Mouse (Mus musculus): Measurements from ENCODE around the gene Phb2.
A peak's percentile ranks its signal among the peaks of the same experiment; 100 is the strongest.
"Not testable (repeated sequence)": the region's sequence is repeated elsewhere in the genome, so short reads cannot be mapped to it uniquely, and the experiment has no call there.

The Phb2 gene

GRCm38 (mm10) chr6:124711824-124712782 lies at the start of gene Phb2, which contains the start of gene Emg1:
TSS of gene Phb2 (plus strand) at chr6:124712336.
TSS of gene Emg1 (minus strand) at chr6:124712178.
- peak; percentile 96 to 97 for DNase-seq (ENCODE audit: low spot score in 2 of 2)

- DNase-seq (ENCODE audit: low spot score in 2 of 2) = peak; percentile 98
Observed at GRCm38 (mm10) chr6:124662477-124663423, 49.4 kb upstream of the Phb2 start, which contains the start of gene Lpcat3. TSS of gene Lpcat3 (plus strand) at chr6:124663027.

- DNase-seq (ENCODE audit: low spot score in 2 of 2) = no peak
Observed at GRCm38 (mm10) chr6:124663424-124663795, 48.7 kb upstream of the Phb2 start.

GRCm38 (mm10) chr6:124664256-124664655 lies 47.9 kb upstream of the Phb2 start:
- no peak for DNase-seq (ENCODE audit: low spot score in 2 of 2)

- DNase-seq (ENCODE audit: low spot score in 2 of 2) = no peak
Observed at GRCm38 (mm10) chr6:124665011-124665410, 47.1 kb upstream of the Phb2 start.

GRCm38 (mm10) chr6:124669234-124669859 lies 42.8 kb upstream of the Phb2 start:
- DNase-seq (ENCODE audit: low spot score in 2 of 2) = no peak

- DNase-seq (ENCODE audit: low spot score in 2 of 2) = no peak
Observed at GRCm38 (mm10) chr6:124670281-124670900, 41.7 kb upstream of the Phb2 start.

- DNase-seq (ENCODE audit: low spot score in 2 of 2) = no peak
Observed at GRCm38 (mm10) chr6:124672100-124672499, 40.0 kb upstream of the Phb2 start.

GRCm38 (mm10) chr6:124673619-124674018 lies 38.5 kb upstream of the Phb2 start:
- DNase-seq (ENCODE audit: low spot score in 2 of 2) = no peak

- no peak for DNase-seq (ENCODE audit: low spot score in 2 of 2)
Observed at GRCm38 (mm10) chr6:124674591-124674990, 37.5 kb upstream of the Phb2 start.

- no peak for DNase-seq (ENCODE audit: low spot score in 2 of 2)
Observed at GRCm38 (mm10) chr6:124676171-124676570, 36.0 kb upstream of the Phb2 start.

GRCm38 (mm10) chr6:124678769-124679168 lies 33.4 kb upstream of the Phb2 start:
- DNase-seq (ENCODE audit: low spot score in 2 of 2) = no peak

- no peak for DNase-seq (ENCODE audit: low spot score in 2 of 2)
Observed at GRCm38 (mm10) chr6:124679486-124679885, 32.6 kb upstream of the Phb2 start.

- not testable (repeated sequence) for DNase-seq (ENCODE audit: low spot score in 2 of 2)
Observed at GRCm38 (mm10) chr6:124682291-124682690, 29.8 kb upstream of the Phb2 start.

- peak; percentile 43 to 44 for DNase-seq (ENCODE audit: low spot score in 2 of 2)
Observed at GRCm38 (mm10) chr6:124683591-124684417, 28.3 kb upstream of the Phb2 start.

- DNase-seq (ENCODE audit: low spot score in 2 of 2) = no peak
Observed at GRCm38 (mm10) chr6:124685606-124686386, 26.3 kb upstream of the Phb2 start.

- DNase-seq (ENCODE audit: low spot score in 2 of 2) = not testable (repeated sequence)
Observed at GRCm38 (mm10) chr6:124686644-124687043, 25.5 kb upstream of the Phb2 start.

- no peak for DNase-seq (ENCODE audit: low spot score in 2 of 2)
Observed at GRCm38 (mm10) chr6:124688151-124688758, 23.9 kb upstream of the Phb2 start.

- no peak for DNase-seq (ENCODE audit: low spot score in 2 of 2)
Observed at GRCm38 (mm10) chr6:124689011-124689410, 23.1 kb upstream of the Phb2 start.
